Mouse (Mus musculus) stomach, postnatal 0 days (tissue): Measurements from ENCODE around the gene Ftl1.

ENCODE experiments used
- CTCF ChIP-seq: IDR thresholded peaks from 2 replicates; pipeline ENCODE4 v1.5.1; 2016; ENCODE audit warnings: antibody characterized with exemption, low read depth, mild to moderate bottlenecking, moderate library complexity
- EP300 ChIP-seq: optimal IDR thresholded peaks from 2 replicates; pipeline ENCODE3; 2016; ENCODE audit warnings: antibody characterized with exemption

GRCm38 (mm10) chr7:45463987-45464778 lies 4.5 kb upstream of the Ftl1 start:
- no peak for TF ChIP-seq CTCF
- no peak for TF ChIP-seq EP300
